Mouse (Mus musculus) gastrocnemius, postnatal 25 days (tissue): ENCODE measurements around the gene Hist1h3e. TPM values are rescaled to one million over a fixed set of nuclear protein-coding genes. Genes with fewer than 3 reads are reported as not detected.
"Not testable (repeated sequence)": the region's sequence is repeated elsewhere in the genome, so short reads cannot be mapped to it uniquely, and the experiment has no call there.

ENCODE experiments used
- DNase-seq: peaks from one replicate; pipeline ENCODE4 v3.0.0; 2022
- long read RNA-seq, 2 experiments: library from polyadenylated mRNA; stranded (forward); transcript quantifications; one replicate each; pipeline ENCODE4 v2.0.0; 2021
- total RNA-seq, 2 experiments: library from RNA; stranded (reverse); gene quantifications; 1 replicate in 1 of 2; 2 replicates in 1 of 2; pipeline ENCODE4 v1.2.3; 2021

Gene Hist1h3e
- total RNA-seq: 10 to 100 TPM; 11.7 to 13.0 TPM
- long read RNA-seq, experiment 1: 0 reads
- long read RNA-seq, experiment 2: 0 reads

DNA sequence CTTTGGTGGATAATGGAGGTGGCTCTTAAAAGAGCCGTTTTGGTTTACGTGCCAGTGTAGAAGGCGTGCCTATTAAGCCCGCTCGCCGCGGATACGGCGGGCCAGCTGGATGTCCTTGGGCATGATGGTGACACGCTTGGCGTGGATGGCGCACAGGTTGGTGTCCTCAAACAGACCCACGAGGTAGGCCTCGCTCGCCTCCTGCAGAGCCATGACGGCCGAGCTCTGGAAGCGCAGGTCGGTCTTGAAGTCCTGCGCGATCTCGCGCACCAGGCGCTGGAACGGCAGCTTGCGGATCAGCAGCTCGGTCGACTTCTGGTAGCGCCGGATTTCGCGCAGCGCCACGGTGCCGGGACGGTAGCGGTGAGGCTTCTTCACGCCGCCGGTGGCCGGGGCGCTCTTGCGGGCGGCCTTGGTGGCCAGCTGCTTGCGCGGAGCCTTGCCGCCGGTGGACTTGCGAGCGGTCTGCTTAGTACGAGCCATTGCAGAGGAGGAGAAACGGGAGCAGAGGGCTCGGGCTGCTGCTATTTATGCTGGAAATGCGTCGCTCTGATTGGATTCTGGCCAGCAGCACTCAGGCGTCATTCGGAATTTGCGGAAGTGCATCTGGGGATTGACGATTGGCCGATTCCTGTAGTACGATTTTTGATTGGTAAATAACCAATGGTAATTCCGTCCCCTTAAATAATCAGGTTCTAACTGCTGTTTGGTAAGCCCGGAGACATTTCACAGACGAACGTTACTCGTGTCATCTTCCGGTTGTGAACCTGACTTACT is at the start of gene Hist1h3e:
Gene Hist1h3e (minus strand): TSS at position 487 of the 777 bp plus-strand sequence.
- DNase-seq: peak; percentile 89

DNA sequence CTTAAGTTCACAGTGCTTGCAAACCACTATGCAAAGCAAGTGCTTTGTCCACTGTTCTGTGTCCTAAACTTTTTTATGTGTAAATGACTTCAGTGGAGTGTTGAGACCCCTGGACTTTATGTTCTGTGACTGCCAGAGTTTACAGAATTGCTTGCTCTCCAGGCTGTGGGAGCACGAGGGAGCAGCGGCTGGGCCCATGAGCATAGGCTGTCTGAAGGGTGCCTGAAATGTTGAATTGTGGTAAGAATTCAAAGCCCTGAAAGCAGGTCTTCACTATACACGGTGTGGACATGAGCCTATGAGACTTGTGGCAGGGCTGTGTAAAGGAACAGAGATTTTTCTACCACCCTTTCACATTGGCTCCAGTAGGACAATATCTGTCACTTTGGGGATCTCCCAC is 49.5 kb upstream of the Hist1h3e start:
- DNase-seq: no peak

DNA sequence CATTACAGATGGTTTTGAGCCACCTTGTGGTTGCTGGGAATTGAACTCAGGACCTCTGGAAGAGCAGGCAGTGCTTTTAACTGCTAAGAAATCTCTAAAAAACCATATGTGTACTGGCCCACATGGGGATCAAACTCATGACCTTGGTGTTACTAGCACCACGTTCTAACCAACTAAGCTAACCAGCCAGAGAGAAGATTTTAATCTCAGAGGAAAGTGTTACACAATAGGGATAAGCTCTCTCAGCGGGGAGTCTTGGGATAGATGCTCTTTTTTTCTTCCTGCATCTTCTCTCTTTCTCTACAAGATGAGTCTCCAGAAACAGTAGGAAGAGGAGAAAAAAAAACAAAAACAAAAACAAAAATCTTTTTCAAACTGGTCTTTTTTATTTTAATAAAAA is 48.2 kb upstream of the Hist1h3e start:
- no peak for DNase-seq

DNA sequence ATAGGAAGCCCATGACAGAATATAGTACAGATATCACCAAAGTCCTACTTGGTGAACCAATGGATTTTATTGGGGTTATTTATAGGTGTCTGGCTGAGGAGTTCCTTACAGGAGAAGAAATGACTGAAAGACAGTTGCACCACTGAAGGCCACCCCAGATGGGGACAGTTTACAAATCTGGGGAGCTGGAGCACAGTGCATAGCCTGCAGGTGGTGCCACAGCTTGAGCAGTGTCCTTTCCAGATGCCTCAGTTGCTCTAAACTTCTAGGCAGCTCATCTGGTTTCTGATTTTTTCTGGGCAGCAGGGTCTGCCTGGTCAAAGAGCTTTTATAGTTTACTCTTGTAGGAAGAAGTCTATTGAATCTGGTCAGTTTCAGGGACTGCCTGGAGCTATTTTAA is 47.7 kb upstream of the Hist1h3e start:
- DNase-seq: no peak

DNA sequence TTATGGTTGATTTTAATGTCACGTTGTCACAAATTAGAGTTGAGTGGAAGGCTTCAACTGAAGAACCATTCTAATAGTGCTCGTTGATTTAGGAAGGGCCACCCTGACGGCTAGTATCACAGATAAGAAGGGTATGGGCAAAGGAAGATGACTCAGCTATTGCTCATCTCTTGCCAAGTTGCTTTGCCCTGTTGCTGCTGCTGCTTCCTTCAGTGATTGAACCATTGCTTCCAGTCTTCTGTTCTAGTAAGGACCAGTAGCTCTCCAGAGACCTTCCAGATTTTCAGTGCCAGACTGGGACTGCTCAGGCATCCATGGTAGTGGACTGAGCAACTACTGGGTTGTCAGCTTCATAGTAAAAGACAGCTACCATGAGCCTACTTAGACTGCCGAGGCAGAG is 47.0 kb upstream of the Hist1h3e start:
- DNase-seq: no peak

DNA sequence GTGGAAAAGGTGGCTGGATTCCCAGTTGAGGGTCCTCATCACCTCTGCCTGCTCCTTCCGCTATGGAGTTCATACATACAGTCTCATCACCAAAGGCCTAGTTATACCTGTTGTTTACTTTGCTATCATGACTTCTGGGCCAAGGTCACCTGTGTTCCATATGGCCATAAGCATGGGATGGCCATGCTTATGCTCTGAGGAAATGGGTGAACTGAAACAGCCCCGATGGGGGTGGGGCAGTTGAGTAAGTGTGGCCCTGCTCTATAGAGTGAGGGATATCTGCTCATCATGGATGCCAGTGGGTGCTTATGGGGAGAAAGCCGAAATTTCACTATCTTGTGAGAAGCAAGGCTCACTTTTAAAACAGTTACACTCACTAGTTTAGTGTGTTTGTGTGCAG is 42.9 kb upstream of the Hist1h3e start:
- DNase-seq: no peak

DNA sequence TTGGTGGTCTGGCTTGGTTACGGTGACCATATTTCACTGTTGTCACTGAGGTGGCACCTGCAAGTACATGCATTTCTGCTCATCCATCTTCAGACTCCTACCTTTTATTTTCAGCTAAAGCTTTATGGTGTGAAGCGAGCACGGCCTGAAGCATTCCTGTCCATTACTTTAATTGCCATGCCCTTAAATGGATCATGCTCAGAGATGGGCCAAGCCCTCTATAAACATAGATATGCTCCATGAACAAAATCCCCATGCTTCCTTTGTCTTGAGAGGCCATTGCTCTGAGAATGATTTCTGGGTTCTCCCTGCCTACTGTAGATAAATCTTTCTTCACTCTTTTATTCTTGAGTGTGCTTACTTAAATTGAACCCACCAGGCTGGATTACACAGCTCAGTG is 42.3 kb upstream of the Hist1h3e start:
- DNase-seq: no peak

DNA sequence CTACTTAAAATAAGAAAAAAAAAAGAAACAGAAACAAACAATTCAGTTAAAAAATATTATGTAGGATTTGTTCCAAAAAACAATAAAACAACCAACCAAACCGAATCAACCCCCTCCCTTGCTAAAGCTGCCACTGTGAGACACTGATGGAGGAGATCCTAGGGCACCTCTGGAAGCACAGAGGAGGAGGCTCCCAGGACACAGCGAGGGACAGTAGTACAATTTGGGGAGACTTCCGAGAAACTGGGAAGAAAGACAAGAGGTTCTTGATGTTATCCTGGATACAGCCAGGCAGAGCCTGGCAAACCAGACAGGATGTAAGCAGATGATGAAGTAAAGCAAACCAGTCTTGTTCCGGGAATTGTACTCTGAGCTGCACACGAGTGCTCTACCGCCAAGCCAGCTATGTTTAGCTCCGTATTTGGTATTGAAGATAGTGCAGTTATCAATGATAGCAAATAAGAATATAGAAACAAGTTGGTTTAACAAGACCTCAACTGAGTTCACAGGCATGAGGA is 41.1 kb upstream of the Hist1h3e start:
- DNase-seq: no peak

DNA sequence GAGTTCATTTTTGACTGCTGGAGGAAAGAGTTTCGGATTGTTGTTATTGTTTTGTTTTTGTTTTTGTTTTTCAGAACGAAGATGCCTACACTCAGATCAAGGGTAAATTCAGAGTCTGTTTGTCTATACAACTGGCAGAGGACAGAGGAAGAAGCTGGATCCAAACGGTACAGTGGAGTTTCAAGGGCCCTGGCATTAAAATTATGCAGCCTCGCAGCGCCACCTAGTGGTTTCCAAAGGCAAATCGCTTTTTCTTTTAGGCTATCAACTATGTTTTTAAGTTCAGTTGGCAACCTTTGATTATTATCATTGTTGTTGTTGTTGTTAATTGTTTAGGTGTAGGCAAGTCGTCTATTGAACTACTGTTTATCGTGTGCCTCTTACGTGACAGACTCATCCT is 35.8 kb upstream of the Hist1h3e start:
- peak; percentile 33 for DNase-seq

DNA sequence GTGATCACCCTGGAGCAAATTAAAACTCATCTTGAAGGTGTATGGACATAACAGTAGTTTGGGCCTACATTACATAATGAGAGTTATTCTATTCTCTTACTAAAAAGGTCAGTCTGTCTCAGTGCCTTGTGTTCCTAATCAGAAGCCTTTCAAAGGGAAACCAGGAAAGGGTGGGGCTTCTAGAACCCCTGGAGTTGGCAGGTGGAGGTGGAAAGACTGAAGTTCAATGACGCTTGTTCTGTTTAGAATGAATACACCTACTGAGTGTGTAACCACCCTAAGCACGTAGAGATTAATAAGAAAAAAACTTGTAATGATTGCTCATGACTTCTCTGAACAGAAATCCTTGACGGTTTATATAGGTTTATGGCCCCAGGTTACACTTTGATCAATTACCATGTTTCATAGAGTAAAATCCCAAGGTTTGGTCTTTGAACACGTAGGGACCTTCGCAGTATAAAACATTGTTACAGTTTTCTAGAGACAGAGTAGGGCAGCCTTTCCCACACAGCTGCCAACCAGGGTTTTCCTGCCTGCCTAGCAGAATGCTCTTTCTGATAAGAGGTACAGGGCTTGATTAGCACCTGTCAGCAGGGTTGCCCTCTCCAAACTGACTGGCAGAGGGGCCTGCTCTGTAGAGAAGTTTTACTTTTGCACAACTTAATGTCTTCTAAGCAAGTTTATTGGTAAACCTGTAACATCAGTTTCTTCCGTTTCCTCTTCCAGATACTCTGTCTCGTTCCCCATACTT is 33.6 kb upstream of the Hist1h3e start:
- no peak for DNase-seq

DNA sequence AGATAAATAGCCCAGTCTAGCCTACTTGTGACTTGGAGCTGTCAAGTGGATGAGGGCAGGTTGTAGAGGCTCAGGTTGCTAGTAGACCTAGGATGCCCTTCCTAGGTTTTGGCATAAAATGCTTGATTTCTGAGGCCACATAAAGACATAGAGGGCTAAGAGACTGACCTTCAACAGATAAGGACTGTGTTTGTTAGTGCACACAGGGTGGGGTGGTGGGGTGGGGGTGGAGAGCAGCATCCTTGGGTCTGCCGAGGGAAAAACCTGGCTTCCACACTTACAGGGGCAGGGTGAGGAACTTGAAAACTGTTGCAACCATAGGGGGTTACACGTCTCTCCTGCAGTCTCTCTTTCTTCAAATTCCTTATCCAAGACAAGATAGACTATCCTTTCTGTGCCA is 33.0 kb upstream of the Hist1h3e start:
- no peak for DNase-seq

DNA sequence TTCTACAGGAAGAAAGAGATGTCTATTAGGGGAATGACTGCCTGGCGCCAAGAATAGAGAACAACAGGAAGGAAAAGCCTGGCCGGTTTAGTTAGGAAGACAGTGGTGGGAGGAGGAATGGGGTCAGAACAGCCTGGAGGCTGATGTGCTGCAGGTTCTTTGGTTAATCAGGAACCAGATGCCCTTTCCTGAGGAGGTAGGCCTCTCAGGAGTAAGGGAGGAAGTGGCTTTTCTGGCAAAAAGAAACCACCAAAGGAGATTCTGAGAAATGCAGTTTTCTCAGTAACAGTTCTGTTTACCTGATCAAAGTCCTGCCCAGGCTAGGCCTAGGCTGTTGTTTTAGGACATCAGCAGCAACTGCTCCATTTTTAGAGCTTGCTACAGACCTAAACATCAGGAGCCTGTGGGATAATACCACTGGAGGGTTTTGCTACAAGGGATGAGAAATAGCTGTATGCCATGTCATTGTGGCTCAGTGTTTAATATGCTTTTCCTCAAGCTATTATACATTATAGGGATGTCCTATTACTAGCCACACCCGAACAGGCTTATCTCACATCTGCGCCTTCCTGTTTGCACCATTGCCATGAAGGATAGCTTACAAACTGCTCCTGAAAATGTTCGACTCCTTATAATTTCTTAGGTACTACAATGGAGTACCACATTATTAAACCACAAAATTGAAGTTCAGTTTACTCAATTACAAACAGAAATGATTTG is 31.0 kb upstream of the Hist1h3e start:
- no peak for DNase-seq

DNA sequence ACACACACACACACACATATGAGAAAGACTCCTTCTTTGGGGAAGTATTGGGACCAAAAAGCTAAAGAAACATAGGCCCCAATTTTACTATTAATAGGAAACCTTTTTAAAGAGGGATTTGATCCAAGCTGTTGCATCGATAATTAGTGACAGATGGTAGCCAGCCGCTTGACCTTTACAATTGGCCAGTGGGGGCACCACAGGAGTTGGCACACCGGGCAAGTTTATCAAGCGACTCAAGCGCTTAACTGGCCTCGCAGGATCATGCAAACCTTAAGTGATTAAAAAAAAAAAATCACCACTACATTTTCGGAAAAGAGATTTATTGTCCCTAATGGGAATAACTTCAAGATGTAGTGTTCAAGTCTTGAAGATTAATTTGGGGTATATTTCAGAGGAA is 30.4 kb upstream of the Hist1h3e start:
- DNase-seq: no peak

DNA sequence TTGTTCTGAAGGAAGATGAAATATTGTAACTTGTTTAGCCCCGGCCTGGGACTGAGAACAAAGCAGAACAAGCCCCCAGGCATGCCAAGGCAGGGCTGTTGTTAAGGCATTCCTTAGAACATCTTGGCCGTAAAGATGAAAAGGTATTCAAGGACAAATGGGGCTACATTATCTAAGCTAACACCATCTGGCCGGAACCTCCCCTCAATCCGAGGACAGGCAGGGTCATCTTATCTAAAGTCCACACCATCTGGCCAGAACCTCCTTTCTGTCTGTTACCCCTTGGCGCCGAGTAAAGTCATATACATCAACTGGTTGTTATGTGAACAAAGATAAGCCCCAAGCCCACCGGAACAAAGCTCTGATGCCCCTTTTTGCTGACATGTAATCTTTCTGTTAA is 29.7 kb upstream of the Hist1h3e start:
- DNase-seq: not testable (repeated sequence)

DNA sequence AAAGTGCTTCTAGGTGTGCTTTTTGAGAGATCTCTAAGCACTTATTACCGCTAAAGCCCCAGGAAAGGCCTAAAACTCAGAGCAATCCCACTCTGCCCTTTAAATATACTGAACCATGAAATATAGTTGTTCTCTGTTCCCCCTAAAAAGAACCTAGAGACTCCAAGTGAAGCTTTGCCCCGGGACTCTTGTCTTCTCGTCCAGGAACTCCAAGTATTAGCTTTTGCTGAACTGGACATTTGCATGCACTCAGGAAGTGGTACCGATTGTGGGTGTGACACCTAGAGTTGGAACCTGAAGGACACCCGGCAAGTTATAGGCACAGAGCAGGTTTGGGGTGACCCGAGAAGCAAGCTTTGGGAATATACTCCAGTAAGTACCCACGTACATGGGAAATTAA is 29.0 kb upstream of the Hist1h3e start:
- DNase-seq: no peak

DNA sequence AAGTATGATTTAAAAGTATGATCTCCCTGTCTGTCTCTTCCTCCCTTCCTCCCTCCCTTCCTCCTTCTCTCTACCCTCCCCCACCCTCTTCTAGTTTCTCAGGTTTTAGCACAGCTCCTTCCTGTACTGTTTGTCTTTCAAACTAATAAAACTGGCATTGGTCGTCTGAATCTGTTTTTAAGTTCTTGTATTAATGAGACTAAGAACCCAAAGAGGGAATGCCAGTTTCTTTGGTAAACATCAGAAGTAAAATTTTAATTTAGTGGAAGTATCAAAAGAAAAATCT is 24.7 kb upstream of the Hist1h3e start:
- DNase-seq: no peak

DNA sequence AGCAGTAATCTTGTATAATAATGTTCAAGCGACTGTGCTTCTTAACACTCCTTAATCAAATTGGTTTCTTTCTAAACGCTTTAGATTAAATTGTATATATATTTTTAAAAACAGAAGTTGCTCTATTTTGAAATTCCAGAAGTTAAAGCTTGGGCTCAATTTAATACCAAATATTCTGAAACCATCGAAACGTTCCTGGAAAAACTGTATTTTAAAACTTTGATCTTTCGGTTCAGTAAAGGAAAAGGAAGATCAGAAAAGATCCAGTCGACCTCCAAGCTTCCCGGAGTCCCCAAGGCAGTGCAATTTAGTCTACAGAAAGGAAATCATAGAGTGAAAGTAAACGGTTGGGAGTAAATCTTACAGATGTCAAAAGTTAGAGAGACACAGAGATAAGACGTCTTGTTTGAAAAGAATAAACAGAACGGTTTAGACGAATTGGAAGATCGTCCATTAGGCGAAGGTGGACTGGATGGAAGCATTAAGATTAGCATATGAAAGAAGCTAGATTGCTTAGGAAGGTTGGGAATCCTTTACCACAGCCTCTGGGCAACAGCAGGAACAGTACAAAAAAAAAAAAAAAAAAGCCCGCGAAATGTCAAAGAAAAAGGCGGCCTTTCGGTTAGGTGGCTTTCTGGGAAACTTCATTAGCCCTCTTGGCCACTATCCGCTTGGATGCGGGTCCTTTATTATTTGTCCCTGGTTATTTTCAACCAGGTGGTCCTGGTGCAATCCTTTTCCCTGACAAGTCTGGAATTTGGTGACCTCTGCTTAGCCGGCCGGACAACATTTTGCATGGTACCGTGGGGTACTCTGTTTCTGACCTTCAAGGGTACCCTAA is 24.1 kb upstream of the Hist1h3e start:
- no peak for DNase-seq

DNA sequence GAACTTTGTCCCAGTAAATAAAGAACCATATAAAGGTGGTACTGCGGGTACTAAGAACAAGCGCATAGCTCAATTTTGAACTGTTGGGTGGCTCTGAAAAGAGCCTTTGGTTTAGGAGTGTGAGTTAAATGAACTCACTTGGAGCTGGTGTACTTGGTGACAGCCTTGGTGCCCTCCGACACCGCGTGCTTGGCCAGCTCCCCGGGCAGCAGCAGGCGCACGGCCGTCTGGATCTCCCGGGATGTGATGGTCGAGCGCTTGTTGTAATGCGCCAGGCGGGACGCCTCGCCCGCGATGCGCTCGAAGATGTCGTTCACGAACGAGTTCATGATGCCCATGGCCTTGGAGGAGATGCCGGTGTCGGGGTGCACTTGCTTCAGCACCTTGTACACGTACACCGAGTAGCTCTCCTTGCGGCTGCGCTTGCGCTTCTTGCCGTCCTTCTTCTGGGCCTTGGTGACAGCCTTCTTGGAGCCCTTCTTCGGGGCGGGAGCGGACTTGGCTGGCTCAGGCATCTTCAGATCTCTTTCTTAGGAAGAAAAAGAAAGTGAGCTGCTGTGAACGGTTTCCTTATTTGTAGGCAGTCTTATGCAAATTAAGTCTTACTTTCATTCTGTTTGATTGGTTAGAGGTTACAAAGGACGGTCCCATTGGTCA is 23.4 kb upstream of the Hist1h3e start:
- DNase-seq: peak; percentile 62

DNA sequence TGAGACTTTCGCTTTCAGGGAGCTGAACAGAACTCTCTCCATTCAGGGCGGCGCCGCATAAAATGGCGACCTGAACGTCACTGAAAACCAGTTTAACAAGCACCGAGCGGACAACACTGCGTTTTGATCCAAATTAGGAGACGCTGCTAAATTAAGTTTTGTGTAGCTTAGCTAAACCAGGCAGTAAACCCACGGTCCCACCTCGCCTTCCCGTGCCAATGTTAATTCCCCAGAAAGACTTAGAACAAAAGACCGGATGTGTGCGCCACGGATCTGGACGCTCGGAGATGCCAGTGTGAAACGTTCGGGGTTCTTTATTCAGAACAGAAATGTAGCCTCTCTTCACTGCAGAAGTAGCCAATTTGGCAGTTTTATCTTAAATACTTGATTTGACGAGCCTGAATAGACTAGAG is 22.9 kb upstream of the Hist1h3e start:
- peak; percentile 40 for DNase-seq

DNA sequence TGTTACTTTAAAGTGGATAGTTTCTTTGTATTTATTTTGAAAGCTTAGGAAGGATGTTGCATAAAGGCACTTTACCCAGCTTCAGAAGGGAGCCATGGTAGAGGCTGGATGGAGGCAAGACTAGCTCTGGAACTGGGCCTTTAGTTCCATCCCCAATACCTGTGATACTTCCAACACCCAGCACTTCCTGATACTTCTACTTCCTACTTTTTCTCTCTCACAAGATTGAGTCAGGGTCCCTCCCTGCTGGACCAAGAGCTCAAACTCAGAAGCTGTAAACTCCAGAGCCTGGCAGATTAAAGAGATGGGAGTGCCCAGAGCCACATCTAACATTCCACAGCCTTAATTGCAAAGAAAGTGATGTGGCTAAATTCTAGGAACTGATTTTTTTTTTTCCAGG is 22.2 kb upstream of the Hist1h3e start:
- no peak for DNase-seq

DNA sequence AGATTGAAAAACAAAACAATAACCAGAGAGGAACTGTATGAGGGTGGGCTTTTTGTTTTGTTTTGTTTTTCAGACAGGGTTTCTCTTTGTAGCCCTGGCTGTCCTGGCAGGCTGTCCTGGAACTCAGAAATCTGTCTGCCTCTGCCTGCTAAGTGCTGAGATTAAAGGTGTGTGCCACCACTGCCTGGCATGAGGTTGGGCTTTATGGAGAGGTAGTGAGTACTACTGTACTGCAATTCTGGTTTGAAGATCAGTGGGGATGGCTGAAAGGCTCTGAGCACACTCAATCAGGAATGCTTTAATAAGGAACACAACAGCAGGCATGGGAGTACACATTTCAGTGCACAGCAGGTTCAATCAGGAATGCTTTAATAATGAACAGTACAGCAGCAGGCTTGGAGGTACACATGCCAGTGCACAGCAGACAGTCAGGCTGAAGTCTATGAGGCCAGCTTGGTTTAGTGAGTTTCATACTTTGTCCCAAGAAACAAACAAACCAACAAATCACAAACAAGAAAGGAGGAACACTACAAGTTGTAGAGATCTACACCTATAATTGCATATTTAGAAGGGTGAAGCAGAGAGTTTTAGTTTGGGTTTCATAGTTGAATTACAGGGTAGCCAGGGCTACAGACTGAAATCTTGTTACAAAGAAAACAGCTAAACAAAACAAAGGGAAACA is 21.4 kb upstream of the Hist1h3e start:
- DNase-seq: no peak
